Comparison of ENCODE assay signal across 8 mouse cellular contexts in genomic region chr3:121427520-121427908, GRCm38 (mm10). TPM values are rescaled to one million over a fixed set of nuclear protein-coding genes. Genes with fewer than 3 reads are reported as not detected.
DNase-seq lines count a peak whose midpoint lies in the region; ATAC-seq and TF ChIP-seq lines count a peak whose summit lies in the region.

No protein-coding gene starts in this region.

- H3K4me3 ChIP-seq in embryonic facial prominence, embryonic 14.5 days (ENCODE audit: low read depth, low read length): peak overlapping the region; percentile 70
- H3K4me3 ChIP-seq in heart, embryonic 10.5 days: peak overlapping the region; percentile 73
- peak overlapping the region; percentile 97 for H3K4me3 ChIP-seq in kidney, embryonic 15.5 days (replicated peaks)
- peak overlapping the region; percentile 89 for H3K4me3 ChIP-seq in limb, embryonic 14.5 days (replicated peaks; ENCODE audit: low read length)
- peak overlapping the region; percentile 88 for H3K4me3 ChIP-seq in midbrain, embryonic 16.5 days (ENCODE audit: low read depth, low read length)

- WGBS in embryonic facial prominence, embryonic 14.5 days: 2% methylated on average over 13 of the region's 13 CpGs
- WGBS in heart, embryonic 10.5 days: 0% methylated on average over 13 of the region's 13 CpGs
- 0% methylated on average over 13 of the region's 13 CpGs for WGBS in kidney, embryonic 15.5 days
- WGBS in limb, embryonic 14.5 days: under 1% methylated on average over 13 of the region's 13 CpGs
- 0% methylated on average over 13 of the region's 13 CpGs for WGBS in midbrain, embryonic 16.5 days

- no peaks in the 10 kb centered on the region for H3K36me3 ChIP-seq in embryonic facial prominence, embryonic 14.5 days (ENCODE audit: control insufficient read depth, insufficient read depth, low read length)
- peaks cover 4% of the 10 kb centered on the region; the same call in 1 of the 2 replicates for H3K36me3 ChIP-seq in heart, embryonic 10.5 days
- no peaks in the 10 kb centered on the region for H3K36me3 ChIP-seq in kidney, embryonic 15.5 days
- no peaks in the 10 kb centered on the region for H3K36me3 ChIP-seq in limb, embryonic 14.5 days (ENCODE audit: control insufficient read depth, insufficient read depth, low read length)
- no peaks in the 10 kb centered on the region for H3K36me3 ChIP-seq in midbrain, embryonic 16.5 days (ENCODE audit: control insufficient read depth, insufficient read depth, low read length)

- peak; percentile 58; the same call in 1 of the 2 replicates for ATAC-seq in embryonic facial prominence, embryonic 14.5 days (ENCODE audit: low read depth)
- ATAC-seq in kidney, embryonic 15.5 days (replicated peaks; ENCODE audit: low FRiP score): peak; percentile 31; the same call in 1 of the 2 replicates
- ATAC-seq in limb, embryonic 14.5 days (ENCODE audit: low FRiP score, low read depth): peak; percentile 71
- peak; percentile 70 for ATAC-seq in midbrain, embryonic 16.5 days

- 0 out of 2 replicates have a peak, but pooled peaks cover 4% of the 10 kb centered on the region for H3K27me3 ChIP-seq in embryonic facial prominence, embryonic 14.5 days (replicated peaks; ENCODE audit: control insufficient read depth, insufficient read depth, low read length)
- no peaks in the 10 kb centered on the region for H3K27me3 ChIP-seq in heart, embryonic 10.5 days (ENCODE audit: insufficient read depth, poor library complexity, severe bottlenecking)
- no peaks in the 10 kb centered on the region for H3K27me3 ChIP-seq in kidney, embryonic 15.5 days
- no peaks in the 10 kb centered on the region for H3K27me3 ChIP-seq in limb, embryonic 14.5 days (ENCODE audit: control insufficient read depth, insufficient read depth, low read length)
- H3K27me3 ChIP-seq in midbrain, embryonic 16.5 days (ENCODE audit: control insufficient read depth, insufficient read depth, low read depth, low read length): no peaks in the 10 kb centered on the region

- H3K9ac ChIP-seq in embryonic facial prominence, embryonic 14.5 days (ENCODE audit: low read depth, low read length): peak overlapping the region; percentile 98
- peak overlapping the region; percentile 98 for H3K9ac ChIP-seq in kidney, embryonic 15.5 days
- H3K9ac ChIP-seq in limb, embryonic 14.5 days (ENCODE audit: low read depth, low read length, severe bottlenecking): peak overlapping the region; percentile 97
- peak overlapping the region; percentile 91 for H3K9ac ChIP-seq in midbrain, embryonic 16.5 days (ENCODE audit: low read depth, low read length)

- peak; percentile 27 to 31 for DNase-seq in spleen, postnatal 10 days (ENCODE audit: low spot score in 2 of 2)
- no peak for DNase-seq in spleen, postnatal 36 days (ENCODE audit: low spot score in 2 of 2)
- DNase-seq in embryonic facial prominence, embryonic 14.5 days (ENCODE audit: low spot score): peak; percentile 94
- DNase-seq in heart, embryonic 10.5 days (ENCODE audit: low spot score): peak; percentile 94
- peak; percentile 91 for DNase-seq in limb, embryonic 14.5 days (ENCODE audit: low spot score)
- DNase-seq in testis, postnatal 10 days (ENCODE audit: low spot score): peak; percentile 80

- peak overlapping the region; percentile 99 for H3K27ac ChIP-seq in embryonic facial prominence, embryonic 14.5 days (replicated peaks; ENCODE audit: low read depth, low read length)
- H3K27ac ChIP-seq in heart, embryonic 10.5 days: peak overlapping the region; percentile 94
- peak overlapping the region; percentile 99 for H3K27ac ChIP-seq in kidney, embryonic 15.5 days
- peak overlapping the region; percentile 99 for H3K27ac ChIP-seq in limb, embryonic 14.5 days (replicated peaks; ENCODE audit: low read depth, low read length)
- peak overlapping the region; percentile 91 for H3K27ac ChIP-seq in midbrain, embryonic 16.5 days (ENCODE audit: low read length)

- H3K4me1 ChIP-seq in embryonic facial prominence, embryonic 14.5 days (ENCODE audit: control insufficient read depth, insufficient read depth, low read length): peaks cover 38% of the 10 kb centered on the region
- H3K4me1 ChIP-seq in heart, embryonic 10.5 days: peaks cover 47% of the 10 kb centered on the region
- peaks cover 48% of the 10 kb centered on the region for H3K4me1 ChIP-seq in kidney, embryonic 15.5 days
- H3K4me1 ChIP-seq in limb, embryonic 14.5 days (ENCODE audit: control insufficient read depth, insufficient read depth, low read length): peaks cover 34% of the 10 kb centered on the region
- H3K4me1 ChIP-seq in midbrain, embryonic 16.5 days (ENCODE audit: control insufficient read depth, insufficient read depth, low read length): peaks cover 32% of the 10 kb centered on the region

- TF ChIP-seq POLR2A in limb, embryonic 14.5 days (IDR thresholded peaks at IDR 0.05; ENCODE audit: borderline replicate concordance, extremely low read depth, insufficient read depth, insufficient read length): peak; percentile 70; the same call in 1 of the 2 replicates

- H3K9me3 ChIP-seq in embryonic facial prominence, embryonic 14.5 days (ENCODE audit: control insufficient read depth, low read length): no peaks in the 10 kb centered on the region
- no peaks in the 10 kb centered on the region for H3K9me3 ChIP-seq in heart, embryonic 10.5 days
- H3K9me3 ChIP-seq in kidney, embryonic 15.5 days (replicated peaks): no peaks in the 10 kb centered on the region
- no peaks in the 10 kb centered on the region for H3K9me3 ChIP-seq in limb, embryonic 14.5 days (ENCODE audit: control insufficient read depth, low read length)
- H3K9me3 ChIP-seq in midbrain, embryonic 16.5 days (replicated peaks; ENCODE audit: control insufficient read depth, low read length, poor library complexity, severe bottlenecking): no peaks in the 10 kb centered on the region

- H3K4me2 ChIP-seq in embryonic facial prominence, embryonic 14.5 days (ENCODE audit: low read depth, low read length): peak overlapping the region; percentile 93
- peak overlapping the region; percentile 93 for H3K4me2 ChIP-seq in kidney, embryonic 15.5 days
- peak overlapping the region; percentile 90 for H3K4me2 ChIP-seq in limb, embryonic 14.5 days (replicated peaks; ENCODE audit: low read depth, low read length, severe bottlenecking)
- H3K4me2 ChIP-seq in midbrain, embryonic 16.5 days (ENCODE audit: low read length): peak overlapping the region; percentile 87

RNA-seq across cellular contexts. Expression of gene Cnn3, which starts 1.2 kb away (rescaled TPM):
- 870 and 944 TPM in 2 replicates for polyA plus RNA-seq in embryonic facial prominence, embryonic 14.5 days (2014; fragmentation: Nextera tagmentation; extraction: Ambion mirVana)
- 493 and 655 TPM in 2 replicates for polyA plus RNA-seq in heart, embryonic 10.5 days (2016; fragmentation: Nextera tagmentation; extraction: Ambion mirVana)
- polyA plus RNA-seq in kidney, embryonic 15.5 days (2015; fragmentation: Nextera tagmentation; extraction: Ambion mirVana): 607 and 612 TPM in 2 replicates
- 674 and 696 TPM in 2 replicates for polyA plus RNA-seq in limb, embryonic 14.5 days (2012; rRNA removed)
- polyA plus RNA-seq in limb, embryonic 14.5 days (2014; fragmentation: Nextera tagmentation; extraction: Ambion mirVana): 746 and 782 TPM in 2 replicates
- 311 and 357 TPM in 2 replicates for polyA plus RNA-seq in midbrain, embryonic 16.5 days (2015; fragmentation: Nextera tagmentation; extraction: Ambion mirVana)

Comparison
In these comparisons a context has a peak if more than half of its experiments do, and no peak if none do; other contexts are left out.
1. DNase-seq: peak in spleen, postnatal 10 days (2 of 2), embryonic facial prominence, embryonic 14.5 days (single experiment), heart, embryonic 10.5 days (single experiment), limb, embryonic 14.5 days (single experiment) and testis, postnatal 10 days (single experiment); none in spleen, postnatal 36 days (0 of 2).
2. Peak in every context shown above with its lines, with median percentiles within 50 percentile points of each other: ATAC-seq, H3K27ac ChIP-seq, H3K4me2 ChIP-seq, H3K4me3 ChIP-seq and H3K9ac ChIP-seq.